Mouse (Mus musculus): ENCODE data around the gene Osgin1. TPM values are rescaled to one million over a fixed set of nuclear protein-coding genes. Genes with fewer than 3 reads are reported as not detected.

Osgin1 gene
- total RNA-seq, 1 experiment from 2014 or later, result not detected

DNA sequence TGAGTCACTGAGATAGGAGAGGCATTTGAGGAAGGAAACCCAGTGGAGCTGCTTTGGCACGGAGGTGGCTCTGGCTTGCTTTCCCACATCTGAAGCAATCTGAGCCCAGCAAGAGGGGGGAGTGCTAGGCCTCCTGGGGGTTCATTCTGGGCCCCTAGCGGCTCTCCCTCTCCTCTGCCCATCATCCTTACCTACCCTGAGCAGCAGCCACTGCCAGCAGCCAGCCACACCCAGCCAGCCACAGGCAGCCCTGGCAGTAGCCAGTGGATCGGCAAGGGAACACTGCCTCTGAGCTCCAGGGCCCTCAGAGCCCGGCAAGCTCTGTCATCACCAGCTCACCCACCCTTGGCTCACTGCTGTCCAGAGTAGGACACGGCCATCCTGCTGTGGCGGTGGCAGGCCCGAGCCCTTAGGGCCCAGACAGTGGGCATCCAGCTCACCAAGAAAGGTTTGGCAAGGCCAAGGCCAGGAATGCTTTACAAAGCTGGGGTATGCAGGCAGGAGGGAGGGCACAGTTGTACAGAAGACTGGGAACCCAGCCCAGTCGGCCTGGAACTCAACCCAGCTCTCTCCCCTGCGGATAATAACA, 11.7 kb upstream of the Osgin1 start:
- ATAC-seq (replicated peaks; ENCODE audit: low read depth, poor library complexity, severe bottlenecking), result peak; percentile 42

- ATAC-seq (replicated peaks; ENCODE audit: low read depth, poor library complexity, severe bottlenecking), result peak; percentile 64
Observed at GRCm38 (mm10) chr8:119423631-119424141, 10.2 kb upstream of the Osgin1 start.

DNA sequence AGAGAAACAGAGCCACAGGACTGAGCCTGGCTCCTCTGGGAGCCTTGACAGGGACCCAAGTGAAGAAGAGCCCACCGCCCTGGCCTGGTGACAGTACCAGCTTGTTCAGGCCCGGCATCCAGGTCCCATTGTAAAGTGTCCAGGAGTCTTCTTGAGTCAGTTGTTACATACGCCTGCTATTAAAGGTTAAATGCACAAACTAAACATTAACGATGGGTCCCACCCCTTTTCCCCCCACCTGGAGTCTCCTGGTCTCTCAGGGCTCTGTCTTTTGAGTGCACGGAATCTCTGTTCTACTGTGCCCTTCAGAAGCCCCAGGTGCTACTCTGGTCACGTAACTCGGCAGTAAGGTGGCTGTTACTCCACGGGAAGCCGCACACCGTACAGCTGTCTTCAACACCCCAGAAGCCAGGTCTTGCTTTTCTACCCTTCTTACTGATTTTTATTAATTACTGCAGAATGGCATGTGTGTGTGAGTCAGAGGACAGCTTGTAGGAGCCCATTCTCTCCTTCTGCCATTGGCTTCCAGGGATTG, 9.7 kb upstream of the Osgin1 start:
- ATAC-seq (replicated peaks; ENCODE audit: low read depth, poor library complexity, severe bottlenecking), result no peak

GRCm38 (mm10) chr8:119424740-119425139, 9.2 kb upstream of the Osgin1 start:
- peak; percentile 39 for ATAC-seq (replicated peaks; ENCODE audit: low read depth, poor library complexity, severe bottlenecking)

- ATAC-seq (replicated peaks; ENCODE audit: low read depth, poor library complexity, severe bottlenecking), result peak; percentile 36
Observed at GRCm38 (mm10) chr8:119425533-119425932, 8.4 kb upstream of the Osgin1 start.

DNA sequence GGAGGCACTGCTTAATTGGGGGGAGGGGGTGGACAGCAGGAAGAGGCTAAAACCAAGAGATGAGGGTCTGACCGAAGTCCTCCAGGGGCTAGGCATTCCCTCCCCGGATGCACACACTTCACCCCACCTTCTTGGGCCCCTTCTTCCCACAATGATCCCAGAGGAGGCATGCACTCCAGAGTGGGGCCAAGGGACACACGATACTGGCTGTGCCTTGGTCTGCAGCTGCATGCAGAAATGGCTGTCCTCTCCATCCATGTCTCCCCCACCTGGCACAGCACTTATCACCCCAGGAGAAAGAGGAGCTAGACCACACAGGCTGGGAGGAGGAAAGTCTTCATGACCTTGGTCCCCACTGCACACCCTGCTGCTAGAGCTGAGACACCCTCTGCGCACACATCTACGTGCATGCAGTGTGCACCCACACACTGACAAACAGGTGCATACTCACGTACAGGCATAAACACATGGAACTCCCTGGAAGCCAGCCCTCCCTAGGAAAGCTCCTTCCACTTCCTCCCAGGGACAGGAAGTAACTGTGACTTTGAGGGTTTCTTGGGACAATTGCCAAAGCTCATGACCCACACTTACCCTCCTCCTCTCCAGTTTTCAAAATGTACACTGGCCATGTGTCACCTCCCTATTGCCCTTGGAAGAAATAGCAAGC, 7.7 kb upstream of the Osgin1 start:
- no peak for ATAC-seq (replicated peaks; ENCODE audit: low read depth, poor library complexity, severe bottlenecking)

GRCm38 (mm10) chr8:119427634-119428349, 6.1 kb upstream of the Osgin1 start:
- ATAC-seq (replicated peaks; ENCODE audit: low read depth, poor library complexity, severe bottlenecking), result no peak

DNA sequence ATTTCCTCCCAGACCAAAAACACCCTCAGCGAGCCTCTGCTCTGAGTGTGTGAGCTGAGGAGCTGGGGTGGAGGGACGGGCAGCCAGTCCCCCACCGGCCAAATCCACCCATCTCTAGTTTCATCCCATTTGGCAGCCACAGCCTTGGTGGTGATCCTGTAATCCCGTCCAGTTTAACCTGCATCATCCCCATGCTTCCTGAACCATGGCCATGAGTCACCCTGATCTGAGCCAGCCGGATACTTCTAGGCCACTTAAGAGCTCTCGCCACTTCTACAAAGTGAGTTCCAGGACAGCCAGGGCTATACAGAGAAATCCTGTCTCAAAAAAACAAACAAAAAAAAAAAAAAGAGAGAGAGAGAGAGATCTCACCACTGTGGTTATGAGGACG, 5.6 kb upstream of the Osgin1 start:
- no peak for ATAC-seq (replicated peaks; ENCODE audit: low read depth, poor library complexity, severe bottlenecking)

DNA sequence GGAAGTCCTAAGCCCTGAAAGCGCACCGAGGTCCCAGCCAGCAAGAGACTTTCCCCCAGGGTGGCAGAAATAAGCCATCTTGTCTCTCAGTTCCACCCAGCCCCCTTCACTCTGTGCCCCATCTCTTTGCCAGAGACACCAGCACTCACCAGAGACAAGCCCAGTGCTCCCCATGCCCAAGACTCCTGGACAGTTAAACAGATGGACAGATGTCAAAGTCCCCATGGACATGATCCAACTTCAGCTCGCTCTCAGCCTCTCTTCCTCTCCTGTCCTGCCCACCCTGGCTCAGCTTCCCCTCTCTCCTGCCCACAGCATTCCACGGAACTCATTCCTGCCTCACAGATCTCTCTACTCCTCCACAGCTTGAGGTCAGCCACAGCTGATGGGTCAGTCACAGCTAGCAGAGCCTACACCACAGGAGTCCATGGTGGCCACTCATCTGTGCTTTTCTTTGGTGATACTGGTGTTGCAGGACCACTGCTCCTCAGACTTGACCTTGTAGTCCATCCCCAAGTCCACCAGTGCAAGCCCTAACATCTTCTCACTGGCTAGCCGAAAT, 5.1 kb upstream of the Osgin1 start:
- no peak for ATAC-seq (replicated peaks; ENCODE audit: low read depth, poor library complexity, severe bottlenecking)

- ATAC-seq (replicated peaks; ENCODE audit: low read depth, poor library complexity, severe bottlenecking), result no peak
Observed at GRCm38 (mm10) chr8:119429552-119429951, 4.4 kb upstream of the Osgin1 start.

- no peak for ATAC-seq (replicated peaks; ENCODE audit: low read depth, poor library complexity, severe bottlenecking)
Observed at GRCm38 (mm10) chr8:119430250-119430649, 3.7 kb upstream of the Osgin1 start.

DNA sequence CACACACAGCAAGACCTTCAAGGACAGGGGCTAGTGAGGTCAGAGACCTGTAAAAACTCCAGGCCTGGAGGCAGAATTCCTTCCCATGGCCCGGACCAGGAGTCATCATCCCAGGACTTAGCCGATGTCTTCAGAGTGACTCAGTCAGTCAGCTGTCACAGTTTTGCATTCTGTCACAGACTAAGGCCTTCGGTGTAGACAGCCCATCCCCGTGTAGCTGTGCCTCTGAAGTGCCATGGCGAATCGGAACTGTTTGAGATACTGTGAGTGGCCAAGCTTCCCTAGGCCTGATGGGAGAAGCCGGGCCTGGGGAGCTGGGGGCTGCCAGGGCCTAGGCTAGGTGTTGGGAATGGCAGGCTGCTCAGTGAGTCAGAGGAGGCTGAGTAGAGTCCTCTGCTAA, 3.2 kb upstream of the Osgin1 start:
- ATAC-seq (replicated peaks; ENCODE audit: low read depth, poor library complexity, severe bottlenecking), result no peak

GRCm38 (mm10) chr8:119432372-119432771, 1.6 kb upstream of the Osgin1 start:
- no peak for ATAC-seq (replicated peaks; ENCODE audit: low read depth, poor library complexity, severe bottlenecking)

DNA sequence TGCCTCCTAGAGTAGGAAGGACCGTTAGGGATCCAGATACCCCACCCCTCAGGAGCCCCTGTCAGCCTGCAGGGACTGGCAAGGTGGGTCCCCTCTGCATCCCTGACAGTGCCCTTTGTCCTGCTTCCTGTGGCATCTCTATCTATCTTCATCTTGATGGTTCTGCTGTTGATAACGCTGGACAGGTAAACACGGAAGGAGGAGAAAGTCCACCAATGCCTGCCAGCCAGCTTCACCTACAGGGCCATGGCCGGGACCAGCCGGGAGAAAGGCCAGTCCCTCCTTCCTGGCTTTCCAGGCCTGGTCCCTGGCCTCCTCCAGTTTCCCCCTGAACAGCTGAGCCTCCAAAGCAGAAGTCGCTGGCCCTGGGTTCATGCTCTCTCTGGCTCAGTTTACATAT, 645 bp downstream of the Osgin1 start:
- ATAC-seq (replicated peaks; ENCODE audit: low read depth, poor library complexity, severe bottlenecking), result no peak

DNA sequence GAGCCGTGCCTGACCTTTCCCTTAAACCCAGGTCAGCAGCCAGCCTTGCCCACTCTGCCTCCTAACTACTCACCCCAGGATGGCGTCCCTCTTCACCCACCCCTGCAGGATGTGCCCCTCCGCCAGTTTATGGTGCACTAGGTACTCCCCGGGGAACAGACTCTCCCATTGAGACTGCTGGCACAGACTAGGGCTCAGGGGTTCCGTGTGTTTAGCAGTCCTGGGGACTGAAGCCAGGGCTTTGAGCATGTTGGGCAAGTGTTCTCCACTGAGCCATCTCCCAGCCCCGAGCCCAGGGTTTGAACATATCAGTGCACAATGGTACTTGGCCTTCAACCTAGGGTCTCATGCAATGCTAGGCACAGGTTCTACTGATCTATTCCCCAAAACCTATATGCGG, 1.6 kb downstream of the Osgin1 start:
- ATAC-seq (replicated peaks; ENCODE audit: low read depth, poor library complexity, severe bottlenecking), result no peak

GRCm38 (mm10) chr8:119436331-119436730, 2.4 kb downstream of the Osgin1 start:
- ATAC-seq (replicated peaks; ENCODE audit: low read depth, poor library complexity, severe bottlenecking), result 0 out of 2 replicates have a peak, but pooled peaks have one; percentile 2

DNA sequence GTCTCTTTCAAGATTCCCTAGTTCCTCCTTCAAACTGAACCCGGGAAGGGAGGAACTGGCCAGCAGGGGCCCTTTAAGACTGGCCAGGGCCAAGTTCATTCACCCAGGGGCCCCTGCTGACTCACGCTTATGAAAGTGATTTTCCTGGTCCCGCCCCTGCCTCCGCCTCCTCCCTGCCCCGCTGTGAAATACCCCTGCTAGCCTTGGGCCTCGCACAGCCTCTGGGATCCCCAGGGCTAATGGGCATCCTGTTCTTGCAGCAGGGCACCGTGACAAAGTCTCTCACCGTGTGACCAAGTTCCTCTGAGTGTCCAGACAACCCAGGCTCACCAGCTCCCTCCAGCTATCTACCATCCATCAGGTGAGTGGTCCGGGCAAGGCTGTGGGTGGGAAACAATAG, 3.0 kb downstream of the Osgin1 start:
- peak; percentile 79 for ATAC-seq (replicated peaks; ENCODE audit: low read depth, poor library complexity, severe bottlenecking)

GRCm38 (mm10) chr8:119437506-119437905, 3.6 kb downstream of the Osgin1 start:
- no peak for ATAC-seq (replicated peaks; ENCODE audit: low read depth, poor library complexity, severe bottlenecking)

DNA sequence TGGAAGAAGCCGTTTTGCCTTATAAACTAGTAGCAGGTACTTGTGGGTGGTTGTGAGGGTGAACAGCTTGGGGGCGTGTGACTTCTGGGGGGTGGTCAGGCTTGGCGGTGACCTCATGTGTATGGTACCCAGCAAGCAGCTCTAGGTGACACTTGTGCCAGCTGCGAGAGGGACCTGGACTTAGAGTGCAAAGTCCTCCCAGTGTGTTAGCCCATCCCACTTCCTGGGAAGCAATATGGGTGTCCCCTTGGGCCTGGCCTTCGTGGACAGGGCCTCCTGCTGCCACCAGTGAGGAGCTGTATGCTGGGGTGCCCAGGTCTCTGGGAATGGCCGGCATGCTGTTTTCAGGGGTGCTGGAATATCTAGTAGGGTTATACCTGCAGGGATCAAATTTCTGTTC, 5.0 kb downstream of the Osgin1 start:
- ATAC-seq (replicated peaks; ENCODE audit: low read depth, poor library complexity, severe bottlenecking), result no peak

- ATAC-seq (replicated peaks; ENCODE audit: low read depth, poor library complexity, severe bottlenecking), result no peak
Observed at GRCm38 (mm10) chr8:119439424-119439823, 5.5 kb downstream of the Osgin1 start.

DNA sequence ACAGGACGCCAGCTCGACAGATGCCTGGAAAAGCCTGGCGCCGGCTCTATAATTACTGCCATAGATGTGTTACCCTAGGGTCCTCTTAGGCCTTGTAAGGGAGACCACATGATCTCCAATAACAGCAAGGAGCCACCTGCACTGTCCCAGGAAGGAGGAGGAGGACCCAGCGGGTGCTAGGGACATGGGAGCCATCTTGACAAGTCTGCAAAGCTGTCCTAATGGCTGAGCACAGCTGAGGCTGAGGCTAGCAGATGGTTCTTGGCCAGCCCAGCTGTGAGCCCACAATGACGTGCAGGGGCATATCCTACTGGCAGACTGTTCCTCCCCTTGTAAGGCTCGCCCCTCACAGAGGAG, 5.9 kb downstream of the Osgin1 start:
- ATAC-seq (replicated peaks; ENCODE audit: low read depth, poor library complexity, severe bottlenecking), result no peak

All from common myeloid progenitor, adult 5-6 weeks (primary cell).